Mouse (Mus musculus) urinary bladder, postnatal 4 days (tissue): ENCODE measurements around the gene Rpl21.
"Not testable (repeated sequence)": the region's sequence is repeated elsewhere in the genome, so short reads cannot be mapped to it uniquely, and the experiment has no call there.

Experiments used
- DNase-seq, 2 experiments: peaks; one replicate each; pipeline ENCODE4 v3.0.0; 2021 to 2022; ENCODE audit warnings: low spot score in 2 of 2

Gene Rpl21

GRCm38 (mm10) chr5:146867946-146868314 is 35.2 kb downstream of the Rpl21 start:
- DNase-seq, result no peak

- DNase-seq, result no peak
These were observed 40.4 kb downstream of the Rpl21 start for GRCm38 (mm10) chr5:146872981-146873631.

GRCm38 (mm10) chr5:146876024-146876423 is 43.3 kb downstream of the Rpl21 start:
- no peak for DNase-seq

- DNase-seq, result not testable (repeated sequence)
These were observed 45.2 kb downstream of the Rpl21 start for GRCm38 (mm10) chr5:146877882-146878281.

GRCm38 (mm10) chr5:146882261-146882660 is 49.6 kb downstream of the Rpl21 start:
- no peak for DNase-seq

- no peak for DNase-seq
These were observed 50.4 kb downstream of the Rpl21 start for GRCm38 (mm10) chr5:146883053-146883452.

- DNase-seq, result no peak
These were observed 51.0 kb downstream of the Rpl21 start for GRCm38 (mm10) chr5:146883486-146884272.
